Mouse (Mus musculus): Measurements from ENCODE around the gene Add1. TPM values are rescaled to one million over a fixed set of nuclear protein-coding genes. Genes with fewer than 3 reads are reported as not detected.

Gene Add1
- polyA plus RNA-seq, 1 experiment from 2014 or later, result 204 TPM

DNA sequence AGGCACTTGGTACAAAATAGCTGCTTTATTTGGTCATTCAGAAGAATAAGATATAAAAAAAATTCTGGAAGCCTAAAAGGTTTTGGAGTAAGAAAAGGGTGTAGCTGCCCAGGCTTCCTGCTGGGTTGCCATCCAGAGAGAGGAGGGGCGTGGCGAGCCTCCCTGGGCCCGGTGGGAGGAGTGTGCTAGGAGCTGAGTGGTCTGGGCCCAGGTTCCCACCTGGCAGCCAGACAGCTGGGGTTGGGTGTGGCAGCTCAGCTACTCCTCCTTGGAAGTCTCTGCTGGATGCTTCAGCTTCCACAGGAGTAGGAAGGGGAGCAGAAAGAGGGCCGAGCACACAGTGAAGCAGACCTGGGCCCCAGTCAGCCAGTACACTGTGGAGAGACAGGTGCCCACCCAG is 60.2 kb downstream of the Add1 start:
- Histone ChIP-seq H3K4me2 (replicated peaks) (no peak overlapping the region), H3K4me1 (replicated peaks) (peaks cover 25% of the 10 kb centered on the region), H3K4me3 (replicated peaks) (no peak overlapping the region), H3K36me3 (peaks cover 80% of the 10 kb centered on the region), H3K9ac (replicated peaks) (no peak overlapping the region), H3K27ac (no peak overlapping the region), H3K9me3 (no peaks in the 10 kb centered on the region), H3K27me3 (no peaks in the 10 kb centered on the region)
- 81% methylated on average over 4 of the region's 4 CpGs for WGBS
- no peak for ATAC-seq

DNA sequence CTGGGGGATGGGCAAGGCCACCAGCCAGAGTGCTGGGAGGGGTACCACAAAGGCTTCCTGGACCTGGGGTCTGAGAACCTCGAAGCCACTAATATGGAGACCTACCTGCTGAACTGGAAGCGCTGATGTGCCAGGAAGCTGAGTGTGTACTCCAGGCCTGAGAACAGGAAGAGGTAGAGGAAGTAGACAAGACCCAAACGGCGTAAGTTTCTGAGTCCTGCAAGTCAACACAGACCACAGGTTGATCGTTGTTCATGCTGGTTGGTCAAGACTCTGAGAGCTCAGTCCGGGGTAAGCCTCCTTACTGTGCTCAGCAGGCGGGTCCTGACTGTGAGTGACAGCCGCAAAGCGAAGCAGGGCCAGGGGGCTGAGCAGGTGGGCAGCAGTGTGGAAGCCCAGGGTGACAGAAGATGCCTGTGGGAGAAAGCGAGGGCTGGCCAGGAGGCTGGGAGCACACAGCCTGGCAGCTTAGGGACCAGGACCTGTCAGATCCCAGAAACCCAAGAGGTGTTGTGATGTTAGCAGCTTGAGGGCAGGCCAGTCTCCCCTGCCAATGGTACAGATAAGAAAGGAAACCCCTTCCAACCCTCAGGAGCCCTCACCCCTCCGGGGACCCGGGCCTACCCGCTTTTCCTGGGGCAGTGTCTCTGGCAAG is 61.4 kb downstream of the Add1 start:
- Histone ChIP-seq H3K36me3 (peaks cover 80% of the 10 kb centered on the region), H3K27me3 (no peaks in the 10 kb centered on the region), H3K9me3 (no peaks in the 10 kb centered on the region), H3K9ac (replicated peaks) (no peak overlapping the region), H3K4me1 (replicated peaks) (peaks cover 25% of the 10 kb centered on the region), H3K27ac (no peak overlapping the region), H3K4me3 (replicated peaks) (no peak overlapping the region), H3K4me2 (replicated peaks) (no peak overlapping the region)
- WGBS, result 92% methylated on average over 13 of the region's 13 CpGs
- ATAC-seq, result no peak

- Histone ChIP-seq H3K4me1 (replicated peaks) (peaks cover 25% of the 10 kb centered on the region), H3K27ac (no peak overlapping the region), H3K4me3 (replicated peaks) (peak overlapping the region; percentile 48), H3K9ac (replicated peaks) (peak overlapping the region; percentile 77; the same call in 1 of the 2 replicates), H3K9me3 (no peaks in the 10 kb centered on the region), H3K27me3 (no peaks in the 10 kb centered on the region), H3K36me3 (peaks cover 80% of the 10 kb centered on the region), H3K4me2 (replicated peaks) (peak overlapping the region; percentile 87)
- ATAC-seq, result no peak
- 76% methylated on average over 10 of the region's 10 CpGs for WGBS
Observed at GRCm38 (mm10) chr5:34635665-34636192, 62.3 kb downstream of the Add1 start.

- Histone ChIP-seq H3K4me2 (replicated peaks) (peak within 1 kb of the TSS; percentile 87), H3K9ac (replicated peaks) (peak within 1 kb of the TSS; percentile 77), H3K4me1 (replicated peaks) (peaks cover 25% of the 10 kb centered on the region), H3K36me3 (peaks cover 80% of the 10 kb centered on the region), H3K27me3 (no peaks in the 10 kb centered on the region), H3K27ac (peak within 1 kb of the TSS; percentile 87), H3K4me3 (replicated peaks) (peak within 1 kb of the TSS; percentile 48), H3K9me3 (no peaks in the 10 kb centered on the region)
- WGBS, result 0% methylated on average over 48 of the region's 48 CpGs
- ATAC-seq, result peak; percentile 90
Observed at GRCm38 (mm10) chr5:34636481-34637287, 63.2 kb downstream of the Add1 start, which contains the start of gene Mfsd10. Gene Mfsd10 (minus strand): TSS chr5:34637212.

GRCm38 (mm10) chr5:34637591-34638156 is 64.2 kb downstream of the Add1 start:
- Histone ChIP-seq H3K27ac (no peak overlapping the region), H3K4me2 (replicated peaks) (peak overlapping the region; percentile 87; the same call in 1 of the 2 replicates), H3K4me3 (replicated peaks) (no peak overlapping the region; the same call in 1 of the 2 replicates), H3K9me3 (no peaks in the 10 kb centered on the region), H3K27me3 (no peaks in the 10 kb centered on the region), H3K4me1 (replicated peaks) (peaks cover 25% of the 10 kb centered on the region), H3K36me3 (peaks cover 74% of the 10 kb centered on the region), H3K9ac (replicated peaks) (no peak overlapping the region)
- WGBS, result 84% methylated on average over 7 of the region's 7 CpGs
- ATAC-seq, result no peak

GRCm38 (mm10) chr5:34641991-34642390 is 68.5 kb downstream of the Add1 start:
- WGBS, result 90% methylated on average over 3 of the region's 3 CpGs
- Histone ChIP-seq H3K9ac (replicated peaks) (no peak overlapping the region), H3K27ac (no peak overlapping the region), H3K4me2 (replicated peaks) (no peak overlapping the region), H3K4me1 (replicated peaks) (peaks cover 7% of the 10 kb centered on the region), H3K9me3 (no peaks in the 10 kb centered on the region), H3K27me3 (no peaks in the 10 kb centered on the region), H3K4me3 (replicated peaks) (no peak overlapping the region), H3K36me3 (peaks cover 86% of the 10 kb centered on the region)
- ATAC-seq, result no peak

GRCm38 (mm10) chr5:34642932-34643331 is 69.5 kb downstream of the Add1 start:
- Histone ChIP-seq H3K9ac (replicated peaks) (no peak overlapping the region), H3K27ac (no peak overlapping the region), H3K4me3 (replicated peaks) (no peak overlapping the region), H3K36me3 (peaks cover 92% of the 10 kb centered on the region), H3K9me3 (no peaks in the 10 kb centered on the region), H3K27me3 (no peaks in the 10 kb centered on the region), H3K4me1 (replicated peaks) (no peaks in the 10 kb centered on the region), H3K4me2 (replicated peaks) (no peak overlapping the region)
- ATAC-seq, result peak; percentile 76
- WGBS, result 82% methylated on average over 5 of the region's 5 CpGs

DNA sequence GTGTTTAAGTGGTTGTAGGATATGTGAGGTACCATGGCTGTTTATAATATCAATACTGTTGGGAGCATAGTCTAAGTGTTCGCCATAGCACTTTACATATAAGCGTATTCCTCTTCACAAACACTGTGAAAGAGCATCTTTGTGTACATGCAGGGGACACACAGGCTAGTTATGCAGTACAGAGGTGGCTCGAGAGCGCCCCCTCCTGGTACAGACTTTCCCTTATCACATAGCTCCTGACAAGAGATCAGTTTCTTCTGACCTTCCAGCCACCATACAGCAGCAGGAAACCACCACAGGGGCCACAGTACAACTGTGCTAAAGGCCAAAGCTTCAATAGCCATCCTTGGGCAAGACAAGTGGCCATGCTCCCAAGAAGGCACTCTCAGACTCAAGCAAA is 74.1 kb downstream of the Add1 start:
- Histone ChIP-seq H3K36me3 (peaks cover 97% of the 10 kb centered on the region), H3K4me2 (replicated peaks) (no peak overlapping the region), H3K27me3 (no peaks in the 10 kb centered on the region), H3K9ac (replicated peaks) (no peak overlapping the region), H3K9me3 (no peaks in the 10 kb centered on the region), H3K27ac (no peak overlapping the region), H3K4me3 (replicated peaks) (no peak overlapping the region), H3K4me1 (replicated peaks) (no peaks in the 10 kb centered on the region)
- WGBS, result 44% methylated on average over 4 of the region's 4 CpGs
- no peak for ATAC-seq

DNA sequence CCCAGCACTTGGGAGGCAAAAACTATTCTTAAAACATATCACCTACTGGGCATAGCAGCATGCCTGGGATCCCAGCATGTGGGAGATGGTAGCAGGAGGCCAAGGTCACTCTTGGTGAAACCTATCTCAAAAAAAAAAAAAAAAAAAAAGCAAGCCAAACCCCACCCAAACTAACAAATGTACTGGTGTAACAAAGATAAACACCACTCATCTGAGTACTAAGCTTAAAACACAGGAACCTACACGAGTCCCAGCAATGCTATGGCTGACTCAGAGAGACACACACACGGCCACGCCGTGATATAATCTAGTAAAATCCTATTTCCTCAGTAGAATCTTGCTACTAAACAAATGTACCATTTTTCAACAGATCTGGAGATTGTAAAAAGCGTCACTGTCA is 79.5 kb downstream of the Add1 start:
- H3K27me3 ChIP-seq, result no peaks in the 10 kb centered on the region
- H3K9me3 ChIP-seq, result no peaks in the 10 kb centered on the region
- no peak overlapping the region for H3K4me2 ChIP-seq (replicated peaks)
- ATAC-seq, result no peak
- peaks cover 90% of the 10 kb centered on the region for H3K36me3 ChIP-seq
- no peaks in the 10 kb centered on the region for H3K4me1 ChIP-seq (replicated peaks)
- H3K27ac ChIP-seq, result no peak overlapping the region
- 91% methylated on average over 5 of the region's 5 CpGs for WGBS
- no peak overlapping the region for H3K9ac ChIP-seq (replicated peaks)
- no peak overlapping the region for H3K4me3 ChIP-seq (replicated peaks)

DNA sequence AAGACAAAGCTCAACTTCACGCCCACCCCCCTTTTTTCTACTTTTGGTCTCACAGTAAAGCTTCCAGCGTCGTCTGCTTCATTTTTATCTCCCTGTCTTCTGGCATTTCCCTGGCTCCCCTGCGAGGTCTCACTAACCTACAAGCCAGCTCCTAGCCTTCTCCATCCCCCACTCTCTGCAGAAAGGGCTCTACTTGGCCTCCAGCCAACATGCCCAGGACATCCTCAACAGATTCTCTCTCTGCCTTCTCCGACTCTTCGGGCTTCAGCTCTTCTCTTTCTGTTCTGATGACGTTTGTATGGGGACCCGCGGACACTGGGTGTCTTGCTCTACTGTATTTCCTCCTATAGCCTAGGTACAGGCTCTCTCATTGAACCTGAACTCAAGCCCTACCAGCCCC is 81.4 kb downstream of the Add1 start:
- H3K36me3 ChIP-seq, result peaks cover 72% of the 10 kb centered on the region
- WGBS, result 89% methylated on average over 9 of the region's 9 CpGs
- no peak for ATAC-seq

GRCm38 (mm10) chr5:34657556-34657955 is 84.1 kb downstream of the Add1 start:
- H3K27me3 ChIP-seq, result no peaks in the 10 kb centered on the region
- 98% methylated on average over 8 of the region's 8 CpGs for WGBS
- H3K36me3 ChIP-seq, result peaks cover 45% of the 10 kb centered on the region
- H3K9me3 ChIP-seq, result no peaks in the 10 kb centered on the region
- H3K4me3 ChIP-seq (replicated peaks), result no peak overlapping the region
- peaks cover 20% of the 10 kb centered on the region for H3K4me1 ChIP-seq (replicated peaks)
- H3K4me2 ChIP-seq (replicated peaks), result no peak overlapping the region
- ATAC-seq, result no peak
- no peak overlapping the region for H3K27ac ChIP-seq
- no peak overlapping the region for H3K9ac ChIP-seq (replicated peaks)

More for the DNA sequence above, 81.4 kb downstream of the Add1 start:
- H3K4me3 ChIP-seq (replicated peaks), result no peak overlapping the region
- H3K27ac ChIP-seq, result no peak overlapping the region
- H3K4me2 ChIP-seq (replicated peaks), result no peak overlapping the region
- H3K9me3 ChIP-seq, result no peaks in the 10 kb centered on the region
- H3K4me1 ChIP-seq (replicated peaks), result peaks cover 13% of the 10 kb centered on the region
- H3K9ac ChIP-seq (replicated peaks), result no peak overlapping the region
- H3K27me3 ChIP-seq, result no peaks in the 10 kb centered on the region
